Mouse (Mus musculus): Measurements from ENCODE around the gene Filip1.

DNA sequence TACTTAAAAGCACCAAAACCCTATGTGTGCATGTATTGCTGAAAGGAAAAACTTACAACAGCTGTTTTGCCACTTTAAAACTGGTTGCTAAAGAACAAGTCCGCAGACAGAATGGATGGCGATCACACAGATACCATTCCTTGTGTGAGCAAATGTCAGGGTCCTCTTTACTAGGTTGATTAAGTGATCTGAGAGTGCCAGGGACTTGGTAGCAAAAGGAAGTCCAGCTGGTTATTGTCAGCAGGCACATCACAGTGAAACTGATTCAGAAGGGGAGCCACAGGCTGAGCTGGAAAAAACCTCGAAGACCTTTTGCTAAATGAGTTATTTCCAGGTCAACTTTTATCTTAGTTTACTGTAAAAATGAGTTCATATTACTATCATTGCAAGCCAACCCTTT, 89.4 kb downstream of the Filip1 start:
- TF ChIP-seq POLR2A (IDR thresholded peaks at IDR 0.05; ENCODE audit: borderline replicate concordance, control insufficient read depth, low read depth, low read length) (no peak), CTCF (IDR thresholded peaks at IDR 0.05; ENCODE audit: control insufficient read depth, insufficient read depth, low read length) (no peak)

Measured in bone marrow, adult 2 months (tissue).